ENCODE assay signal across 27 mouse cellular contexts in the genomic region with DNA sequence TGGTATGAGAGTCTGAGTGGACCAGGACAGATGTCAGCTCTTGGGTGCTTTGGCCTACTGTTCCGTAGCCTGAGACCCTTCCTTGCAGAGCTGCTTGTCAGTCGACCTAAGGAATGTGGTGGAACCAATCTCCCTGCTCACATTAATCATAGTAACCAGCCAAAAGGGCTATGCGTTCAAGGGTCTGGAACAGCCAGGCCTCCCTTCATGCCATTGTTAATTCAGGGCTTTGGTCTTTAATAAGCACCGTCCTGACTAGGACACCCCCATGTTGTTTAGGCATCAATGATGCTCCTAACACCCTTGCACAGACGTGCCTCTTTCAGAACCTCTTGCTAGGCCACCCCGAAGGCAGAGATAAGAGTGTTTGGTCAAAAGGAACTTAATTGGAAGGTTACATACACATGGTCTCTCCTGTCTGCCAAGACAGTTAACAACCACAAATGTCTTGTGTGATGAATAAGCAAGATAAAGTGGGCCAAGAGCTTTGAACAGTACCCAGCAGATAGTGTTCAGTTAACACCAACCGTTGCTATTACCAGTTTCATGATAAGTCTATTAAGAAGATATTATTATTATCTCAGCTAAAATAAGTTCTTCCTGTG.
DNase-seq lines count a peak whose midpoint lies in the region; ATAC-seq and TF ChIP-seq lines count a peak whose summit lies in the region.
"Had no signal": no experiment of that assay in that cellular context is flagged by ENCODE, and none has a peak within 500 bp of the region (broad histone marks: within the 10 kb centered on the region; RNA-seq: fewer than 3 reads in every experiment).

No protein-coding gene starts in this region.

- WGBS in liver, embryonic 14.5 days (ENCODE audit: insufficient replicate concordance) = 31% methylated on average over 7 of the region's 7 CpGs
- WGBS in lung, adult 2 months = 45% methylated on average over 7 of the region's 7 CpGs

- H3K9ac ChIP-seq in MEL (ENCODE audit: control insufficient read depth, low read depth, low read length, poor library complexity, severe bottlenecking) = peak overlapping the region; percentile 49
- H3K9ac ChIP-seq in liver, embryonic 14.5 days (replicated peaks) = no peak overlapping the region
- H3K9ac ChIP-seq: embryonic facial prominence, embryonic 12.5 days; heart, embryonic 13.5 days; hindbrain, embryonic 14.5 days; limb, embryonic 15.5 days; midbrain, embryonic 13.5 days had no signal

- ATAC-seq in liver, embryonic 14.5 days (ENCODE audit: insufficient read depth) = peak; percentile 83
- ATAC-seq in megakaryocyte-erythroid progenitor cell, adult 5-6 weeks (replicated peaks; ENCODE audit: low FRiP score, low TSS enrichment, poor library complexity, severe bottlenecking) = peak; percentile 90
- ATAC-seq: forebrain, embryonic 14.5 days; intestine, postnatal 0 days; midbrain, embryonic 13.5 days had no signal

- H3K36me3 ChIP-seq in MEL (ENCODE audit: control insufficient read depth in 1 of 2, insufficient read depth in 2 of 2, low read length in 2 of 2) = peaks cover 0 to 77% of the 10 kb centered on the region in 2 experiments; a peak in 2 of 4 replicates
- no peaks in the 10 kb centered on the region for H3K36me3 ChIP-seq in liver, embryonic 14.5 days (replicated peaks; ENCODE audit: control insufficient read depth, insufficient read depth, low read depth)
- H3K36me3 ChIP-seq: embryonic facial prominence, embryonic 12.5 days; heart, embryonic 13.5 days; limb, embryonic 10.5 days; limb, embryonic 15.5 days; midbrain, embryonic 13.5 days had no signal

- TF ChIP-seq EP300 in MEL (IDR thresholded peaks at IDR 0.05; ENCODE audit: low read depth in 1 of 2, low read length in 2 of 2) = peak; percentile 100
- peak; percentile 81 for TF ChIP-seq EP300 in liver, embryonic 14.5 days (IDR thresholded peaks at IDR 0.05; ENCODE audit: low read depth)

- H3K27ac ChIP-seq in MEL (ENCODE audit: control insufficient read depth, low read depth, low read length) = peak overlapping the region; percentile 99
- no peak overlapping the region for H3K27ac ChIP-seq in liver, embryonic 14.5 days
- H3K27ac ChIP-seq: embryonic facial prominence, embryonic 12.5 days; heart, embryonic 13.5 days; hindbrain, embryonic 14.5 days; limb, embryonic 10.5 days; limb, embryonic 15.5 days; midbrain, embryonic 13.5 days had no signal

- no peak for TF ChIP-seq RAD21 in MEL (IDR thresholded peaks at IDR 0.05; ENCODE audit: low read depth, low read length)

- no peaks in the 10 kb centered on the region for H3K9me3 ChIP-seq in MEL (replicated peaks; ENCODE audit: insufficient read depth, low read length)
- no peaks in the 10 kb centered on the region for H3K9me3 ChIP-seq in liver, embryonic 14.5 days (ENCODE audit: control insufficient read depth, low read length)
- H3K9me3 ChIP-seq: embryonic facial prominence, embryonic 12.5 days; heart, embryonic 13.5 days; limb, embryonic 10.5 days; limb, embryonic 15.5 days; megakaryocyte, embryonic 14.5 days; midbrain, embryonic 13.5 days had no signal

- H3K4me1 ChIP-seq in MEL (ENCODE audit: control insufficient read depth in 1 of 2, insufficient read depth in 2 of 2, low read length in 2 of 2) = peaks cover 69 to 75% of the 10 kb centered on the region in 2 experiments
- H3K4me1 ChIP-seq in liver, embryonic 14.5 days (replicated peaks; ENCODE audit: control insufficient read depth in 2 of 2, insufficient read depth in 2 of 2, low read length in 1 of 2) = peaks cover 2 to 17% of the 10 kb centered on the region in 2 experiments; a peak in 3 of 4 replicates
- H3K4me1 ChIP-seq in lung, adult 2 months (ENCODE audit: control insufficient read depth, insufficient read depth, low read length) = no peaks in the 10 kb centered on the region
- H3K4me1 ChIP-seq: megakaryocyte, embryonic 14.5 days had no signal

- H3K79me2 ChIP-seq in MEL (ENCODE audit: control insufficient read depth, insufficient read depth, low read length, poor library complexity) = no peaks in the 10 kb centered on the region

- no peaks in the 10 kb centered on the region for H3K27me3 ChIP-seq in MEL (ENCODE audit: control insufficient read depth in 1 of 2, insufficient read depth in 2 of 2, low read length in 2 of 2)
- H3K27me3 ChIP-seq in liver, embryonic 14.5 days (ENCODE audit: control insufficient read depth, insufficient read depth, low read length) = no peaks in the 10 kb centered on the region
- H3K27me3 ChIP-seq: CH12.LX; embryonic facial prominence, embryonic 12.5 days; heart, embryonic 13.5 days; limb, embryonic 15.5 days; megakaryocyte, embryonic 14.5 days had no signal

- TF ChIP-seq CTCF in MEL (IDR thresholded peaks at IDR 0.05 in 2 of 3, conservative IDR thresholded peaks at IDR 0.05 in 1 of 3; ENCODE audit: control insufficient read depth in 1 of 3, insufficient read depth in 1 of 3, low read depth in 2 of 3, low read length in 3 of 3, poor library complexity in 1 of 3, severe bottlenecking in 1 of 3) = no peak
- no peak for TF ChIP-seq CTCF in liver, embryonic 14.5 days (IDR thresholded peaks at IDR 0.05; ENCODE audit: low read depth)
- no peak for TF ChIP-seq CTCF in lung, adult 2 months (IDR thresholded peaks at IDR 0.05; ENCODE audit: insufficient read depth, low read length)

- peak in 1 of 2 experiments; percentile 61; a peak in 1 of 4 replicates for TF ChIP-seq POLR2A in MEL (IDR thresholded peaks at IDR 0.05; ENCODE audit: control insufficient read depth in 1 of 2, insufficient read depth in 1 of 2, low read depth in 1 of 2, low read length in 2 of 2, poor library complexity in 1 of 2)
- TF ChIP-seq POLR2A in lung, adult 2 months (IDR thresholded peaks at IDR 0.05; ENCODE audit: borderline replicate concordance, extremely low read depth, low read depth, low read length) = no peak

- peak; percentile 95 for DNase-seq in MEL (ENCODE audit: low read depth, low spot score)
- peak; percentile 16 for DNase-seq in c-Kit-positive CD71-positive TER-119-negative erythroid progenitor cells, embryonic 14.5 days (ENCODE audit: low read depth)
- DNase-seq in liver, embryonic 14.5 days (ENCODE audit: low read depth in 3 of 3, low spot score in 3 of 3) = peak in 1 of 3 experiments; percentile 22
- no peak for DNase-seq in right cerebral cortex, postnatal 4 days
- no peak for DNase-seq in layer of hippocampus, postnatal 25 days (ENCODE audit: extremely low spot score in 1 of 2, low spot score in 1 of 2)
- DNase-seq in lung, adult 2 months = no peak
- DNase-seq: adrenal gland, postnatal 36 days; cerebellum, adult 9-10 months; cerebellum, postnatal 36 days; embryo, embryonic 11 days; gastrocnemius, postnatal 36 days; heart, adult 18-20 months; heart, postnatal 10 days; kidney, adult 9 months; kidney, postnatal 10 days; lung, postnatal 36 days had no signal

- H3K4me2 ChIP-seq in liver, embryonic 14.5 days (ENCODE audit: low read depth) = no peak overlapping the region
- H3K4me2 ChIP-seq: embryonic facial prominence, embryonic 12.5 days; heart, embryonic 13.5 days; hindbrain, embryonic 14.5 days; limb, embryonic 15.5 days; midbrain, embryonic 13.5 days had no signal

- peak overlapping the region in 1 of 2 experiments; percentile 41; a peak in 2 of 4 replicates for H3K4me3 ChIP-seq in MEL (ENCODE audit: control insufficient read depth in 1 of 2, insufficient read depth in 1 of 2, low read depth in 2 of 2, low read length in 2 of 2)
- no peak overlapping the region for H3K4me3 ChIP-seq in liver, embryonic 14.5 days (ENCODE audit: insufficient read depth in 1 of 2, low read depth in 2 of 2, low read length in 2 of 2)
- no peak overlapping the region for H3K4me3 ChIP-seq in lung, adult 2 months (replicated peaks; ENCODE audit: extremely low read depth, low read depth, low read length)
- H3K4me3 ChIP-seq: embryonic facial prominence, embryonic 12.5 days; heart, embryonic 13.5 days; limb, embryonic 10.5 days; limb, embryonic 15.5 days; megakaryocyte, embryonic 14.5 days; midbrain, embryonic 13.5 days had no signal

TF ChIP-seq in MEL, 35 proteins besides CTCF, POLR2A, EP300 and RAD21:
- TF ChIP-seq MXI1 (IDR thresholded peaks at IDR 0.05; ENCODE audit: low read depth, low read length) = peak; percentile 67; the same call in 1 of the 2 replicates
- 0 out of 2 replicates have a peak, but pooled peaks have one; percentile 42 for TF ChIP-seq JUND (IDR thresholded peaks at IDR 0.05; ENCODE audit: low read depth, low read length)
- TF ChIP-seq ETS1 (IDR thresholded peaks at IDR 0.05; ENCODE audit: low read depth, low read length) = peak; percentile 98
- TF ChIP-seq MYB (IDR thresholded peaks at IDR 0.05; ENCODE audit: low read depth, low read length) = peak; percentile 100
- peak; percentile 79; the same call in 1 of the 2 replicates for TF ChIP-seq POLR2AphosphoS2 (IDR thresholded peaks at IDR 0.05; ENCODE audit: low read length)
- peak; percentile 78 for TF ChIP-seq TAL1 (IDR thresholded peaks at IDR 0.05; ENCODE audit: low read length)
- peak; percentile 56 for TF ChIP-seq NELFE (IDR thresholded peaks at IDR 0.05; ENCODE audit: low read depth, low read length)
- peak; percentile 54; the same call in 1 of the 2 replicates for TF ChIP-seq BHLHE40 (IDR thresholded peaks at IDR 0.05; ENCODE audit: borderline replicate concordance, low read depth, low read length)
- TF ChIP-seq SIN3A (IDR thresholded peaks at IDR 0.05; ENCODE audit: low read length) = peak; percentile 98
- peak; percentile 99 for TF ChIP-seq GATA1 (IDR thresholded peaks at IDR 0.05; ENCODE audit: low read depth, low read length)
- peak; percentile 91 for TF ChIP-seq ZMIZ1 (IDR thresholded peaks at IDR 0.05; ENCODE audit: low read depth, low read length)
- TF ChIP-seq RCOR1 (IDR thresholded peaks at IDR 0.05; ENCODE audit: low read depth, low read length) = no peak
- peak; percentile 41; the same call in 1 of the 2 replicates for TF ChIP-seq KAT2A (conservative IDR thresholded peaks at IDR 0.05; ENCODE audit: low read depth, low read length)
- no peak for TF ChIP-seq ZNF384 (IDR thresholded peaks at IDR 0.05; ENCODE audit: low read depth, low read length)
- TF ChIP-seq USF1 (IDR thresholded peaks at IDR 0.05; ENCODE audit: low read depth, low read length) = peak; percentile 69; the same call in 1 of the 2 replicates
- peak; percentile 85 for TF ChIP-seq MAX (IDR thresholded peaks at IDR 0.05; ENCODE audit: low read length)
- no peak for TF ChIP-seq NRF1 (IDR thresholded peaks at IDR 0.05; ENCODE audit: insufficient read depth, low read depth, low read length, poor library complexity, severe bottlenecking)
- no peak for TF ChIP-seq CHD1 (IDR thresholded peaks at IDR 0.05; ENCODE audit: low read depth, low read length)
- TF ChIP-seq TCF12 (IDR thresholded peaks at IDR 0.05; ENCODE audit: low read depth, low read length) = peak; percentile 98
- no peak for TF ChIP-seq SMC3 (IDR thresholded peaks at IDR 0.05; ENCODE audit: low read depth, low read length)
- TF ChIP-seq MYC (IDR thresholded peaks at IDR 0.05; ENCODE audit: low read depth, low read length) = peak; percentile 95
- TF ChIP-seq E2F4 (IDR thresholded peaks at IDR 0.05; ENCODE audit: borderline replicate concordance, low read depth, low read length) = no peak
- TF ChIP-seq TBP (IDR thresholded peaks at IDR 0.05; ENCODE audit: low read depth, low read length) = peak; percentile 64

Comparison
In these comparisons a context has a peak if more than half of its experiments do, and no peak if none do; other contexts are left out.
1. DNase-seq: peak in MEL (single experiment) and c-Kit-positive CD71-positive TER-119-negative erythroid progenitor cells, embryonic 14.5 days (single experiment); none in right cerebral cortex, postnatal 4 days (single experiment), layer of hippocampus, postnatal 25 days (0 of 2) and lung, adult 2 months (single experiment).